Mouse (Mus musculus) liver, postnatal 0 days (tissue): ENCODE results near the gene Nectin1.

Experiments
- CTCF ChIP-seq: sonication (generic); IDR thresholded peaks from 2 replicates; pipeline ENCODE4 v1.5.1; 2016; ENCODE audit warnings: antibody characterized with exemption, low read depth
- EP300 ChIP-seq: IDR thresholded peaks from 2 replicates; pipeline ENCODE4 v1.6.1; 2016; ENCODE audit warnings: antibody characterized with exemption, low read depth, mild to moderate bottlenecking

GRCm38 (mm10) chr9:43737871-43738292 is 5.9 kb upstream of the Nectin1 start:
- TF ChIP-seq CTCF (no peak), EP300 (no peak)
